Mouse (Mus musculus) hindbrain, embryonic 15.5 days (tissue): ENCODE results near the gene Vamp8. TPM values are rescaled to one million over a fixed set of nuclear protein-coding genes. Genes with fewer than 3 reads are reported as not detected.

ENCODE experiments used
- ATAC-seq: fragments of 200-750 bp; cut with Nextera tagmentation; 2 replicates; pipeline ENCODE4 v1.8.0; 2017; ENCODE audit warnings: low read depth, moderate number of reproducible peaks, moderate TSS enrichment; ENCODE audit not compliant: low FRiP score
- H3K27ac ChIP-seq: fragments of 300-500 bp; sonication (generic); replicated peaks from 2 replicates; pipeline ENCODE4 v1.5.1; 2015; ENCODE audit warnings: mild to moderate bottlenecking, inconsistent platforms
- H3K27me3 ChIP-seq: fragments of 300-500 bp; sonication (generic); 2 replicates; pipeline ENCODE4 v1.6.1; 2015; ENCODE audit warnings: control low read depth, inconsistent platforms
- H3K36me3 ChIP-seq: fragments of 300-500 bp; sonication (generic); 2 replicates; pipeline ENCODE4 v1.6.1; 2015; ENCODE audit warnings: control low read depth, inconsistent platforms
- H3K4me1 ChIP-seq: fragments of 300-500 bp; sonication (generic); replicated peaks from 2 replicates; pipeline ENCODE4 v1.6.1; 2015; ENCODE audit warnings: control low read depth, inconsistent platforms
- H3K4me2 ChIP-seq: fragments of 300-500 bp; sonication (generic); 2 replicates; pipeline ENCODE4 v1.6.1; 2015; ENCODE audit warnings: moderate library complexity, mild to moderate bottlenecking, inconsistent platforms
- H3K4me3 ChIP-seq: fragments of 300-500 bp; sonication (generic); 2 replicates; pipeline ENCODE4 v1.5.1; 2015; ENCODE audit warnings: mild to moderate bottlenecking, inconsistent platforms
- H3K9ac ChIP-seq: fragments of 300-500 bp; sonication (generic); 2 replicates; pipeline ENCODE4 v1.6.1; 2015; ENCODE audit warnings: inconsistent platforms
- H3K9me3 ChIP-seq: fragments of 300-500 bp; sonication (generic); 2 replicates; pipeline ENCODE4 v1.6.1; 2016; ENCODE audit warnings: control low read depth, inconsistent platforms
- WGBS: fragments of 180-500 bp; shearing (Covaris S2); methylation state at CpG from one replicate; pipeline ENCODE4 v1.1.7; 2015; 5-methylcytosine and 5-hydroxymethylcytosine counted together
- polyA plus RNA-seq: library from polyadenylated mRNA; unstranded; fragments of >200 nt; fragmentation: Nextera tagmentation; extraction: Ambion mirVana; gene quantifications from 2 replicates; pipeline ENCODE4 v1.2.1, GENCODE M21; 2015

Vamp8 gene
- polyA plus RNA-seq, 1 experiment from 2014 or later = 24.4 TPM

GRCm38 (mm10) chr6:72396837-72397251, 6.3 kb upstream of the Vamp8 start:
- 83% methylated on average over 10 of the region's 10 CpGs for WGBS

GRCm38 (mm10) chr6:72392341-72392740, 1.8 kb upstream of the Vamp8 start:
- H3K27me3 ChIP-seq = peaks cover 18% of the 10 kb centered on the region
- no peaks in the 10 kb centered on the region for H3K36me3 ChIP-seq
- H3K4me3 ChIP-seq = no peak overlapping the region
- H3K9me3 ChIP-seq = no peaks in the 10 kb centered on the region
- no peak overlapping the region for H3K4me2 ChIP-seq
- 86% methylated on average over 5 of the region's 5 CpGs for WGBS
- no peak overlapping the region for H3K27ac ChIP-seq
- peaks cover 10% of the 10 kb centered on the region; the same call in 1 of the 2 replicates for H3K4me1 ChIP-seq
- ATAC-seq = no peak
- H3K9ac ChIP-seq = no peak overlapping the region

More at GRCm38 (mm10) chr6:72396837-72397251, 6.3 kb upstream of the Vamp8 start:
- Histone ChIP-seq H3K9me3 (no peaks in the 10 kb centered on the region), H3K4me2 (no peak overlapping the region), H3K27ac (no peak overlapping the region), H3K27me3 (no peaks in the 10 kb centered on the region), H3K4me1 (no peaks in the 10 kb centered on the region), H3K9ac (no peak overlapping the region), H3K36me3 (no peaks in the 10 kb centered on the region), H3K4me3 (no peak overlapping the region)
- ATAC-seq = no peak

- 19% methylated on average over 12 of the region's 12 CpGs for WGBS
- no peaks in the 10 kb centered on the region for H3K9me3 ChIP-seq
- H3K9ac ChIP-seq = 0 out of 2 replicates have a peak overlapping the region, but pooled peaks have one; percentile 14
- peak overlapping the region; percentile 56 for H3K4me2 ChIP-seq
- H3K4me3 ChIP-seq = peak overlapping the region; percentile 34; the same call in 1 of the 2 replicates
- ATAC-seq = no peak
- peaks cover 18% of the 10 kb centered on the region for H3K27me3 ChIP-seq
- peaks cover 10% of the 10 kb centered on the region; the same call in 1 of the 2 replicates for H3K4me1 ChIP-seq
- H3K36me3 ChIP-seq = no peaks in the 10 kb centered on the region
- H3K27ac ChIP-seq = no peak overlapping the region
These were observed 455 bp upstream of the Vamp8 start for GRCm38 (mm10) chr6:72390795-72391521.

GRCm38 (mm10) chr6:72389471-72389940, 997 bp downstream of the Vamp8 start:
- ATAC-seq = 0 out of 2 replicates have a peak, but pooled peaks have one; percentile 30
- Histone ChIP-seq H3K27me3 (peaks cover 18% of the 10 kb centered on the region), H3K36me3 (no peaks in the 10 kb centered on the region), H3K4me1 (peaks cover 10% of the 10 kb centered on the region; the same call in 1 of the 2 replicates), H3K4me2 (peak overlapping the region; percentile 56), H3K4me3 (peak overlapping the region; percentile 34), H3K27ac (0 out of 2 replicates have a peak overlapping the region, but pooled peaks have one; percentile 58), H3K9ac (no peak overlapping the region), H3K9me3 (no peaks in the 10 kb centered on the region)
- 35% methylated on average over 13 of the region's 13 CpGs for WGBS

- WGBS = 93% methylated on average over 6 of the region's 6 CpGs
- Histone ChIP-seq H3K9me3 (no peaks in the 10 kb centered on the region), H3K4me3 (no peak overlapping the region), H3K4me2 (no peak overlapping the region), H3K36me3 (no peaks in the 10 kb centered on the region), H3K27me3 (peaks cover 18% of the 10 kb centered on the region), H3K27ac (no peak overlapping the region), H3K4me1 (peaks cover 10% of the 10 kb centered on the region; the same call in 1 of the 2 replicates), H3K9ac (no peak overlapping the region)
- no peak for ATAC-seq
These were observed 1.6 kb downstream of the Vamp8 start for GRCm38 (mm10) chr6:72388791-72389329.

GRCm38 (mm10) chr6:72388266-72388665, 2.2 kb downstream of the Vamp8 start:
- Histone ChIP-seq H3K36me3 (no peaks in the 10 kb centered on the region), H3K27me3 (peaks cover 18% of the 10 kb centered on the region), H3K27ac (no peak overlapping the region), H3K9me3 (no peaks in the 10 kb centered on the region), H3K4me2 (no peak overlapping the region), H3K9ac (no peak overlapping the region), H3K4me1 (peaks cover 10% of the 10 kb centered on the region; the same call in 1 of the 2 replicates), H3K4me3 (no peak overlapping the region)
- WGBS = 78% methylated on average over 10 of the region's 10 CpGs
- no peak for ATAC-seq

GRCm38 (mm10) chr6:72387816-72388215, 2.7 kb downstream of the Vamp8 start:
- H3K27me3 ChIP-seq = peaks cover 18% of the 10 kb centered on the region
- no peak overlapping the region for H3K9ac ChIP-seq
- H3K27ac ChIP-seq = no peak overlapping the region
- no peak overlapping the region for H3K4me2 ChIP-seq
- no peak overlapping the region for H3K4me3 ChIP-seq
- 71% methylated on average over 3 of the region's 3 CpGs for WGBS
- H3K9me3 ChIP-seq = no peaks in the 10 kb centered on the region
- ATAC-seq = no peak
- no peaks in the 10 kb centered on the region for H3K36me3 ChIP-seq
- H3K4me1 ChIP-seq = peaks cover 10% of the 10 kb centered on the region; the same call in 1 of the 2 replicates

GRCm38 (mm10) chr6:72386561-72386960, 3.9 kb downstream of the Vamp8 start:
- ATAC-seq = no peak
- H3K4me2 ChIP-seq = no peak overlapping the region

GRCm38 (mm10) chr6:72385258-72385657, 5.2 kb downstream of the Vamp8 start:
- Histone ChIP-seq H3K4me1 (peaks cover 10% of the 10 kb centered on the region), H3K4me3 (no peak overlapping the region), H3K4me2 (no peak overlapping the region), H3K9ac (no peak overlapping the region), H3K9me3 (no peaks in the 10 kb centered on the region), H3K27me3 (peaks cover 20% of the 10 kb centered on the region), H3K36me3 (no peaks in the 10 kb centered on the region), H3K27ac (no peak overlapping the region)
- WGBS = 94% methylated on average over 4 of the region's 4 CpGs
- no peak for ATAC-seq

More at GRCm38 (mm10) chr6:72386561-72386960, 3.9 kb downstream of the Vamp8 start:
- no peak overlapping the region for H3K9ac ChIP-seq
- H3K9me3 ChIP-seq = no peaks in the 10 kb centered on the region
- H3K27ac ChIP-seq = no peak overlapping the region
- H3K27me3 ChIP-seq = peaks cover 18% of the 10 kb centered on the region
- WGBS = 95% methylated on average over 2 of the region's 2 CpGs
- H3K36me3 ChIP-seq = no peaks in the 10 kb centered on the region
- H3K4me3 ChIP-seq = no peak overlapping the region
- H3K4me1 ChIP-seq = peaks cover 10% of the 10 kb centered on the region; the same call in 1 of the 2 replicates

GRCm38 (mm10) chr6:72383952-72384351, 6.6 kb downstream of the Vamp8 start:
- peaks cover 20% of the 10 kb centered on the region for H3K27me3 ChIP-seq

GRCm38 (mm10) chr6:72383142-72383820, 7.2 kb downstream of the Vamp8 start:
- no peak overlapping the region for H3K4me3 ChIP-seq
- no peaks in the 10 kb centered on the region for H3K9me3 ChIP-seq
- no peak overlapping the region for H3K4me2 ChIP-seq
- ATAC-seq = no peak
- peaks cover 24% of the 10 kb centered on the region for H3K27me3 ChIP-seq
- H3K36me3 ChIP-seq = no peaks in the 10 kb centered on the region
- no peak overlapping the region for H3K9ac ChIP-seq
- peaks cover 6% of the 10 kb centered on the region; the same call in 1 of the 2 replicates for H3K4me1 ChIP-seq
- WGBS = 85% methylated on average over 6 of the region's 6 CpGs
- H3K27ac ChIP-seq = no peak overlapping the region

More at GRCm38 (mm10) chr6:72383952-72384351, 6.6 kb downstream of the Vamp8 start:
- H3K9me3 ChIP-seq = no peaks in the 10 kb centered on the region
- H3K4me2 ChIP-seq = no peak overlapping the region
- H3K27ac ChIP-seq = no peak overlapping the region
- H3K4me3 ChIP-seq = no peak overlapping the region
- no peak for ATAC-seq
- 95% methylated on average over 7 of the region's 7 CpGs for WGBS
- H3K36me3 ChIP-seq = no peaks in the 10 kb centered on the region
- H3K4me1 ChIP-seq = peaks cover 6% of the 10 kb centered on the region; the same call in 1 of the 2 replicates
- no peak overlapping the region for H3K9ac ChIP-seq
